Mouse (Mus musculus): Measurements from ENCODE around the gene Dok4. TPM values are rescaled to one million over a fixed set of nuclear protein-coding genes. Genes with fewer than 3 reads are reported as not detected.

Gene Dok4
- 14.6 and 16.9 TPM in 2 replicates for polyA plus RNA-seq (2016; fragmentation: Nextera tagmentation; extraction: Ambion mirVana)

DNA sequence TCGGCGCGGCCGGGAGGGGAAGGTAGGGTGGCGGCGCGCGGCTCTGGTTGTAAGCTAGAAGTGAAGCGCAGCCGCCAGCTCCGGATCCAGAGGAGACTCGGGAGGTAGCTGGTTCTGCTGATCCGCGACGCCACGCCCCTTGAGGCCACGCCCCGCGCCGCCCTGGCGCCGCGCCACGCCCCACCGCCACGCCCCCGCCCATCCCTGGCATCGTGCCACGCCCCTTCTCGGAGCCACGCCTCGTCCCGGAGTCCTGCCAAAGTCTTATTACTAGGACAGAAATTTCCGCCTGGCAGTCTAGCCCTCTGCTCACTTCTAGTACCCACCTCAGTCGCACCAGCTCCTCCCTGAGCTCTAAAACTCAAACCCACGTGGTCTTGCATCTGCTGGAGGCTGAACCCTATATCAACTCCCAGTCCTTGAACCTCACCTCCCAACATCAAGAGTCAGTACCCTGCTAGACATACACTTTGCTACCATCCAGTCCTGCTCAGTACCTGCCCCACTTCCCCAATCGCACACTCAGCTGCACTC lies at the start of gene Dok4:
Dok4 (minus strand) TSS at position 134 of the 534 bp plus-strand sequence.
- WGBS = 1% methylated on average over 37 of the region's 37 CpGs
- no peaks in the 10 kb centered on the region for H3K36me3 ChIP-seq
- peaks cover 50% of the 10 kb centered on the region for H3K27me3 ChIP-seq (ENCODE audit: insufficient read depth, poor library complexity, severe bottlenecking)
- DNase-seq (ENCODE audit: low spot score) = peak; percentile 92
- peaks cover 45% of the 10 kb centered on the region for H3K4me1 ChIP-seq (replicated peaks)
- peak within 1 kb of the TSS; percentile 73 for H3K4me3 ChIP-seq
- peak within 1 kb of the TSS; percentile 77 for H3K27ac ChIP-seq
- H3K9me3 ChIP-seq = no peaks in the 10 kb centered on the region

DNA sequence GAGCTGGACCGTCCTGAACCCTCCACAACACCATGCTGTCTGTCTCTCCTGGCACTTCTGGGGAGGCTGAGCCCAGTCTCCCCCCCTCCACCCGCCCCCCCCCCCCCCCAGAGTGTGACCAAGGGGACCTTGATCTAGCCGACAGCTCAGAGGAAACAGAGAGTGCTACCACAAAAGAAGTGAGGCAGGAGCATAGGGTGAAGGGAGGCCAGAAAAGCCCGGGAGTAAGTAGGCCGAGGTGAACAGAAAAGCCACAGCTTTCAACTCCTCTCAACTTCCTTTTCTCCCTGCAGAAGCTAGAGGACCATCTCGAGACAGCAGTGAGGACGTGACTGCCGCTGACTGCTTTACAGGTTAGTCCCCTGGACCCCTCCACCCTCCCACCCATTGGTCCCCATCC lies 47.3 kb upstream of the Dok4 start, which contains the start of gene Adgrg5:
Adgrg5 (plus strand) TSS at position 290 of the 400 bp plus-strand sequence.
- peaks cover 16% of the 10 kb centered on the region; the same call in 1 of the 2 replicates for H3K4me1 ChIP-seq (replicated peaks)
- no peaks in the 10 kb centered on the region for H3K36me3 ChIP-seq
- 0 out of 2 replicates have a peak within 1 kb of the TSS, but pooled peaks have one; percentile 30 for H3K27ac ChIP-seq
- H3K9me3 ChIP-seq = no peaks in the 10 kb centered on the region
- H3K27me3 ChIP-seq (ENCODE audit: insufficient read depth, poor library complexity, severe bottlenecking) = peaks cover 20% of the 10 kb centered on the region
- no peak for DNase-seq (ENCODE audit: low spot score)
- no peak within 1 kb of the TSS for H3K4me3 ChIP-seq
- 44% methylated on average over 8 of the region's 8 CpGs for WGBS

DNA sequence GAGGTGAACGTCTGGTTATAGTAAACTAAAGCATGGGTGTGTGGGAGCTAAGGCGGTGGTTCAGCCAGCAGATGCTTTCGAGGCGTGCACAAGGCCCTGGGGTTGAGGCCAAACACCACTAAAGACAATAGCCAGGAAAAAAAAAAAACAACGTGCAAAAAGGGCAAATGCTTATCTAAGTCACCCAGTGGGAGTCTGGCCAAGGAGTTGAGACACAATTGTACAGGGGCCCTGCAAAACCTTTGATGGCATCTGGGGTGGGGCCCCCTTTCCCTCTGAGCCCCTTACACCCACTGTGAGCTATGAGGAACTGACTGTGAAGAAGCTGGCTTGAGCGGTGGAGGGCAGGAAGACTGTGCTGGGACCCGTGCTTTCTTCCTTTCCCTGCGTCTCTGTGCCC lies 46.5 kb upstream of the Dok4 start:
- 0 out of 2 replicates have a peak overlapping the region, but pooled peaks have one; percentile 46 for H3K27ac ChIP-seq
- H3K9me3 ChIP-seq = no peaks in the 10 kb centered on the region
- peaks cover 24% of the 10 kb centered on the region for H3K4me1 ChIP-seq (replicated peaks)
- WGBS = 28% methylated on average over 8 of the region's 8 CpGs
- no peak for DNase-seq (ENCODE audit: low spot score)
- H3K4me3 ChIP-seq = no peak overlapping the region
- peaks cover 23% of the 10 kb centered on the region for H3K27me3 ChIP-seq (ENCODE audit: insufficient read depth, poor library complexity, severe bottlenecking)
- no peaks in the 10 kb centered on the region for H3K36me3 ChIP-seq

DNA sequence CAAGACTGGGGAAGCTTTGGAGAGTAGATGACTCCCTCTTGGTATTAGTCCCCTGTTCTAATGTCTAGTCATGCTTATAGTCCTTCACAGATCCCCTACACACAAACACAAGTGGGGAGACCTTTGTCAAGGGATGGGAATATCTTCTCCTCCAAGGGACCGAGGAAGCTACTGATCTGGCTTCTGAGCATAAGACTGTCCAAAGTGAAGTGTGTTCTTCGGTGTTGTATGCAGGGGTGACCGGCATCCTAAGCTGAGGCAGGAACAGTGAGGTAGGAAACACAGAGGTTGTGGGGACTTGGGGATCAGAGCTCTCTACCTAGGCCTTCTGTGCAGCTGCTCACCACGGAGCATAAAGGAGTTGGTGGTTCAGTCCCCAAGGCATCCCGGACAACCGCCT lies 46.0 kb upstream of the Dok4 start:
- Histone ChIP-seq H3K4me1 (replicated peaks) (peaks cover 27% of the 10 kb centered on the region), H3K9me3 (no peaks in the 10 kb centered on the region), H3K27me3 (ENCODE audit: insufficient read depth, poor library complexity, severe bottlenecking) (peaks cover 23% of the 10 kb centered on the region), H3K4me3 (no peak overlapping the region), H3K27ac (peak overlapping the region; percentile 46; the same call in 1 of the 2 replicates), H3K36me3 (no peaks in the 10 kb centered on the region)
- 68% methylated on average over 6 of the region's 6 CpGs for WGBS
- no peak for DNase-seq (ENCODE audit: low spot score)

DNA sequence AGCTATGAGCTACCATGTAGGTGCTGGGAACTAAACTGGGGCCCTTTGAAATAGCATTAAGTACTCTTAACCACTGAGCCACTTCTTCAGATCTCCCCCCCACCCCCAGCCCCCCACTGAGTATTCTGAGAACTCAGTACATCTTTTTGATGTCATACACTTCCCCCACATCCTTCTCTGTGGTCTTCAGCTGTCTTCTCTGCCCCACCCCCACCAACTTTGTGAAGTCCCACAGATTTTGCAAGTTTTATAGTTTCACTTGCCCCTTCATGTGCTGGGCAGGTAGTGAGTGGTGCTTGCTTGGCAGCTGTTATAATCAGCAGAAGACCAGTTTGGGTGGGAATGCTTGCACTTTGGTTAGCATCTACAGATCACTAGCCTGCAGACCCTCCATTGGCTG lies 43.1 kb upstream of the Dok4 start:
- Histone ChIP-seq H3K4me1 (replicated peaks) (peaks cover 55% of the 10 kb centered on the region), H3K9me3 (no peaks in the 10 kb centered on the region), H3K27ac (no peak overlapping the region), H3K4me3 (no peak overlapping the region), H3K27me3 (ENCODE audit: insufficient read depth, poor library complexity, severe bottlenecking) (peaks cover 43% of the 10 kb centered on the region), H3K36me3 (no peaks in the 10 kb centered on the region)
- DNase-seq (ENCODE audit: low spot score) = no peak

DNA sequence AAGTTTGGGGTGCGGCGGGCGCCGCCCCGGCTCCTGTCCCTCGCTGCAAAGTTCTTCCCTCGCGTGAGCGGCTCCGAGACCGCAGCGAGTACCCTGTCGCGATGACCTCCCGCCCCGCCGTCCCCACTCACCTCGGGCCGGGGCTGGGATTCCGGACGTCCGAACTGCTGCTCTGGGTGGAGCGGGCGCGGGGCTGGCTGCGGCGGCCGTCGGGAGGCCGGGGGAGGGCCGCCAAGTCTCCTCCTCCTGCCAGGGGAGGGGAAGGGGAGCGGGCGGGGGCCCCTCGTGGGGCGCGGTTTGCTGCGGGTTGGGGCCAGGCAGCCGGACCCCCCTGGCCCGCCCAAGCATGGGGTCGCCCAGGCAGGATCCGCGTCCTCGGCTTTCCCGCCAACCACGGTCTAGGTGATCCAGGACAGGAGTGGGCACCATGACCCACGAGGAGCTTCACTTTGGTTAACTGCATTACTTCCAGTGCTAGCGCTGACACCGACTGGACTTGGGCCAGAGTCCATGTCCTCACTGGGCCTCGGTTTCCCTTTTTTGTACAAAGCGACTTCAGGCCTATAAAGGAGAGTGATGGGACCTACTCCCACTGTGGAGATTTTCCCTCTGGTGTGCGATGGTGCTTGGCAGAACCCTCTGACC lies 41.8 kb upstream of the Dok4 start, which contains the start of gene Ccdc102a:
Ccdc102a (minus strand) TSS at position 248 of the 645 bp plus-strand sequence.
- Histone ChIP-seq H3K9me3 (no peaks in the 10 kb centered on the region), H3K4me1 (replicated peaks) (peaks cover 64% of the 10 kb centered on the region), H3K27ac (peak within 1 kb of the TSS; percentile 96), H3K36me3 (no peaks in the 10 kb centered on the region), H3K4me3 (peak within 1 kb of the TSS; percentile 82), H3K27me3 (ENCODE audit: insufficient read depth, poor library complexity, severe bottlenecking) (peaks cover 56% of the 10 kb centered on the region)
- DNase-seq (ENCODE audit: low spot score) = no peak
- WGBS = 2% methylated on average over 49 of the region's 51 CpGs

DNA sequence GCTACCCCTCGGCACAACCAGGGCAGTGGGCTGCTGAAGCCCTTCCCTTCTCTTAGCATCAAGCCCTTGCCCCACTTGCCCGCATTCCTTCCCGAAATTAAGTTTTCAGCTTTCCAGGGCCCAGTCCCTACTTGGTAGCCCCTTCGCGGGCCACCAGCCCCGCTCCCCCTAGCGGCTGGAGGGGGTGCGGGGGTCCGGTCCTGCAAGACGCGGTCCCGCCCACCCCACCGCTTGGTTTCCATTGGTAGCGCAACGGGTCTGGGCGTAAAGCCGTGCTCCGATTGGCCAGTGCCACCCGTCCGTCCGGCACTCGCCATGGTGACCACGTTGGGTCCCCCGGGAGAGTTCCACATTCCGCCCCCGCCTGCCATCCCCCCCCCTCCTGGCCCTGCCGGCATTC lies 41.2 kb upstream of the Dok4 start:
- peak; percentile 98 for DNase-seq (ENCODE audit: low spot score)
- peak overlapping the region; percentile 96 for H3K27ac ChIP-seq
- peaks cover 63% of the 10 kb centered on the region for H3K27me3 ChIP-seq (ENCODE audit: insufficient read depth, poor library complexity, severe bottlenecking)
- no peaks in the 10 kb centered on the region for H3K36me3 ChIP-seq
- peak overlapping the region; percentile 82 for H3K4me3 ChIP-seq
- H3K9me3 ChIP-seq = no peaks in the 10 kb centered on the region
- WGBS = under 1% methylated on average over 25 of the region's 27 CpGs
- H3K4me1 ChIP-seq (replicated peaks) = peaks cover 64% of the 10 kb centered on the region

DNA sequence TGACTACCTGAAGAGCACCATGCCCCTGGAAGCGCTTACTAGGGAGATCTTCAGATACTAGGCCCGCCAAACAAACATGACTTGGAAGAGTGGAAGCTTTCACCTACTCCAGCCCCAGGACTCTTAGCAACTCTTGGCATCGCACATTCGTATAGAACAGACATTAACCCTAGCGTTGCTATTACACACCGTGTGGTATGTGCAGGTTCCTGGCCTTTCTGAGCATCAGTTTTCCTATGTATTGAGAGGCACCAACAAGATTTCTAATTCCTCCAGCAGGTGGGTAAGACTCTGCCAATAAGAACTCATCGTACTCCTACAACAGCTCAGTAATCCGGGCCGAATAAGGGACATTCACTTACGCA lies 40.8 kb upstream of the Dok4 start:
- Histone ChIP-seq H3K9me3 (no peaks in the 10 kb centered on the region), H3K4me1 (replicated peaks) (peaks cover 60% of the 10 kb centered on the region), H3K4me3 (peak overlapping the region; percentile 82), H3K36me3 (peaks cover under 1% of the 10 kb centered on the region; the same call in 1 of the 2 replicates), H3K27ac (peak overlapping the region; percentile 96), H3K27me3 (ENCODE audit: insufficient read depth, poor library complexity, severe bottlenecking) (peaks cover 67% of the 10 kb centered on the region)
- no peak for DNase-seq (ENCODE audit: low spot score)
- 8% methylated on average over 10 of the region's 10 CpGs for WGBS

DNA sequence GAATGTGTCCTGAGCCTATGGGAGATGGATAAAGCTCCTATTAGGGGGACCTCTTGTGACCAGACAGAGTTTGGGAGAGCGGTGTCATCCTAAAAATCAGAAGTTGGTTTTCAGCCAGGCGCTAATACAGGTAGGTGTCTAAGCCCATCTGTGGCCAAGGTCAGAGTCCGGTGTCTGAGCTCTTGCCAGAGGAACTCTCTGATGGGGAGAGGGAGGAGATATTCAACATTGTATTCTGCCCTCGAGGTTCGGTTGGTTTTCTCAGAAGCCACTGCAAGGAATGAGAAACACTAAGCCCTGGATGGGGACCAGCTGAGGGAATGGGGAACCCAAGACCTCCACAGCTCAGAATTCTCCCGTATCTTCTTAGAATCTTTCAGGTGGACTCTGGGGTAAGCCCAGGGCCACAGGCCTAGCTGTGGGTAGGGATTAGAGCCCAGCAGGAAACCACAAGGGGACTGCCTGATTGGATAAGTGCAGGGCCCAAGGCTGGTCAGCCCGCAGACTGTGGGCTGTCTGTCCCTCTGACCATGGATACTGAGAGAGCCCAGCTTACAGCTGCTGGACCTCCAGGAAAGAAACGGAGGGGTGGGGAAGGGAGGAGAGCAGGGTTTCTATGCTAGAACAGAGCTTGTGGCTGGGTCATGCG lies 40.3 kb upstream of the Dok4 start:
- Histone ChIP-seq H3K27ac (peak overlapping the region; percentile 96), H3K27me3 (ENCODE audit: insufficient read depth, poor library complexity, severe bottlenecking) (peaks cover 72% of the 10 kb centered on the region), H3K4me1 (replicated peaks) (peaks cover 59% of the 10 kb centered on the region), H3K9me3 (no peaks in the 10 kb centered on the region), H3K4me3 (peak overlapping the region; percentile 82), H3K36me3 (peaks cover 6% of the 10 kb centered on the region; the same call in 1 of the 2 replicates)
- WGBS = 53% methylated on average over 9 of the region's 9 CpGs
- DNase-seq (ENCODE audit: low spot score) = no peak

DNA sequence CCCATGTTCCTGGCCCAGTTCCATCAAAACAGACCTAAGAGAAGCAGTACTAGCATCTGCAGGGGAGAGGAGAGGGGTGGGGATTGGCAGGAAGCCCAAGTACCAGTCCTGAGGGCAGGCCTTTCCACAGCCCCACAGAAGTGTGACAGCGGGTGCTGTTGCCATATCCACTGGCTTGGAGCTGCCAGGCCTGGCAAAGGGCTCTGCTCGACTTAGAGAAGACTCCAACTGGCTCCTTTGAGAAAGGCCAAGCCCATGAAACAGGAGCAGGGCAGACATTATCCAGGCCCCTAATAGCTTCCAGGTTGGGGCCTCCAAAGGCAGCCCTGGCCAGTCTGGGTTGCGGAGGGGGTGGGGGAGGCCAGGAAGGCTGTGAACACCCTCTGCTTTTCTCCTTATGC lies 38.6 kb upstream of the Dok4 start:
- Histone ChIP-seq H3K4me1 (replicated peaks) (peaks cover 62% of the 10 kb centered on the region), H3K27ac (no peak overlapping the region), H3K9me3 (no peaks in the 10 kb centered on the region), H3K36me3 (peaks cover 9% of the 10 kb centered on the region; the same call in 1 of the 2 replicates), H3K27me3 (ENCODE audit: insufficient read depth, poor library complexity, severe bottlenecking) (peaks cover 73% of the 10 kb centered on the region), H3K4me3 (no peak overlapping the region)
- 75% methylated on average over 3 of the region's 3 CpGs for WGBS
- no peak for DNase-seq (ENCODE audit: low spot score)

DNA sequence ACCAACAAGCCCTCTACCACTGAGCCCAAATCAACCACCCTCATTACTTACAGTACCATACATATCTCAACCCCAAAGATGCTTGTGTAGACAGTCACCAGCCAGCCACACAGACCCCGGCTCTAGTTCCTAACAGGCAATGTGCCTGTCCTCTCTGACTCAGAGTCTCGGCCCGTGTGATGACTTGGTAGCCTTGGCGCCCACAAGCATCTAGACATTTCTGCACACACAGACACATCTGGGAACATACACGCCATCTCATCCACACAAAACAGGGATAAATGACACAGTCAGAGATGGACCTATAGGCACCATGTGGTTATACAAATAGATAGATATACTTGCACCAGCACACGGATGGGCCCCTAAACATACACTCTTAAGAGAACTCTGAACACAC lies 38.1 kb upstream of the Dok4 start:
- no peak overlapping the region for H3K4me3 ChIP-seq
- peaks cover 69% of the 10 kb centered on the region for H3K27me3 ChIP-seq (ENCODE audit: insufficient read depth, poor library complexity, severe bottlenecking)
- peaks cover 9% of the 10 kb centered on the region; the same call in 1 of the 2 replicates for H3K36me3 ChIP-seq
- DNase-seq (ENCODE audit: low spot score) = no peak
- no peaks in the 10 kb centered on the region for H3K9me3 ChIP-seq
- WGBS = 91% methylated on average over 6 of the region's 6 CpGs
- H3K4me1 ChIP-seq (replicated peaks) = peaks cover 62% of the 10 kb centered on the region
- no peak overlapping the region for H3K27ac ChIP-seq

DNA sequence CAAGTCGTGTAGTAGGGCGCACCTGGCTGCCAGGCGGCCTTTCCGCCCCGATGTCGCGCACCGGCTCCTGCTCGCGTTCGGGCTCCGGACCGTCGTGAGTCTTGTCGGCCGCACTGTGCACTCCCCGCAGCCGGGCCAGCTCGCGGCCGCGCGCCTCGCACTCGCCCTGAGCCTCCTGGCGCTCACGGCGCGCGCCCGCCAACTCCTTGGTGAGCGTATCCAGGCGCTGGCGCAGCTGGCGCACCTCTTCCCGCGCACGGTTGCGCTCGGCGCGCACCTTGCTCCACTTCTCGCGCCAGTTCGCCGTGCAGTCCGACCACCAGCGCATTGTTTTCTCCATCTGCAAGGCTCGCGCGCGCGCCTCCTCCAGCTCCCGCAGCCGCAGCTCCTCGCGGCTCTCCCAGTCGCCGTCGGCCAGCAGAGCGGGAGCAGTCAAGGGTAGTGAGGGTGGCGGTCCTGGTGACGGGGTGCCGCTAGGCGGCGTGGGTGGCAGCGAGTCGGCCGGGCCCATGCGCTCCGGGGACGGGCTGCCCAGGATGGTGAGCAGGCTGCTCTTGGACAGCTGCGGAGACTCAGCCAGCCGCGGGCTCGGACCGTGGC lies 37.0 kb upstream of the Dok4 start:
- Histone ChIP-seq H3K9me3 (no peaks in the 10 kb centered on the region), H3K27ac (peak overlapping the region; percentile 57), H3K36me3 (peaks cover 10% of the 10 kb centered on the region; the same call in 1 of the 2 replicates), H3K4me3 (peak overlapping the region; percentile 62), H3K27me3 (ENCODE audit: insufficient read depth, poor library complexity, severe bottlenecking) (peaks cover 58% of the 10 kb centered on the region), H3K4me1 (replicated peaks) (peaks cover 59% of the 10 kb centered on the region)
- WGBS = 3% methylated on average over 77 of the region's 77 CpGs
- DNase-seq (ENCODE audit: low spot score) = peak; percentile 86
